Mouse (Mus musculus) liver, adult (tissue): ENCODE results near the gene Grin2c.

Experiments used
- GATA4 ChIP-seq: IDR thresholded peaks from 2 replicates; pipeline ENCODE4 v1.6.1; 2014; ENCODE audit warnings: mild to moderate bottlenecking, low read length; ENCODE audit not compliant: insufficient replicate concordance

The Grin2c gene

DNA sequence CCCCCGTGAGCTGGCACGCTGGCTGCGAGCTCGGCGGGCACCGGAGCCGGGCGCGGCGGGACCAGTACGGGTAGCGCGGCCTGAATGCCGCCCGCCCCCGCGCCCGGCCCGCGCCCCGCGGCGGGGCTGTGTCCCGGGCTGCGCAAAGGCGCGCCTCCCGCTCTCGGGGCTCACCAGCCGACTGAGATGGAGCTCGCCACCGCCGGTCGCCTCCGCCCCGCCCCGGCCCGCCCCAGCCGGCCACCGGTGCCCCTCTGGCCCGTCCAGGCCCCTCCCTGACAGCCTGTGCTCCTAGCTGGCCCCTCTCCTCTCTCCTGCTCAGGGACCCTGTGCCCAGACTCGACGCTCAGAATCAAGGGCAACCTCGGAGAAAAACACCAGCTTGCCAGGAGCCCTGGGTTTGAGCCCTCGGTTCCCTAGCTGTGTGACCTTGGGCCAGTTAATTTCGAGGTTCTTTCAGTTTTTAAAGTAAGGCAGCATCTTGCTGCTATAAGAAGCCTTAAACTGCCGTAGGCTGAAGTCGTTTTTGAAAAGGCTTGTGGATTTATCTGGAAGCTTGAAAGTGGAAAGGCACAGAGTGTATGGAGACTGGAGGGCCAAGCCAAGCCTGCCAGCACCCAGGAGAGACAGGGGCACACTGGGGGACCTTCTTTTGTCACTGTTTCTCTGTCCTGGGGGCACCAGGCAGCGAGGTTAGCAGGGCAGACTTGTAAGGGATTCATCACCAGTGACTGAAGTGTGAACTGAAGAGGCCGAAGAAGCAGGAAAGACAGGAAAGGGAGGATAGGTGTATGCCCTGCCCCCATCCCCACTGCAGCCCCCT, at the start of gene Grin2c:
Gene Grin2c, minus strand, starts transcription at position 183 of the 823 bp plus-strand sequence.
- no peak for TF ChIP-seq GATA4

DNA sequence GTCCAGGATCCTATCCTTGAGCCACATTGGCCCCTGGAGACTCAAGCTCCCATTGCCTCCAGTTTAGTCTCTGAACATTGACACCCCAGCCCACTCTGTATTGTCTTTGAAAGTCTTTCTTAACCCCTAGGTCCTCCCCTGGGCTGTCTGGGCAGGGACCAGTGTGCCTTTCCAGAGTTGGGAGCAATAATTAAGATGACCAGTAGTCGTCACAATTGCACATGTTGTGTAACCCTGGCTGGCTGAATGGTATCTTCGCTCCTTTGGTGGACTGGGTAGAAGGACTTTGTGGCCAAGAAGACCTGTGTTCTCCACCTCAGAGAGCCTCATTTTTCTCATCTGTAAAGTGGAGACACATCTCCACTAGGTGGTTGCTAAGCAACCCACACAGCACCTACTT, 47.2 kb upstream of the Grin2c start:
- no peak for TF ChIP-seq GATA4

DNA sequence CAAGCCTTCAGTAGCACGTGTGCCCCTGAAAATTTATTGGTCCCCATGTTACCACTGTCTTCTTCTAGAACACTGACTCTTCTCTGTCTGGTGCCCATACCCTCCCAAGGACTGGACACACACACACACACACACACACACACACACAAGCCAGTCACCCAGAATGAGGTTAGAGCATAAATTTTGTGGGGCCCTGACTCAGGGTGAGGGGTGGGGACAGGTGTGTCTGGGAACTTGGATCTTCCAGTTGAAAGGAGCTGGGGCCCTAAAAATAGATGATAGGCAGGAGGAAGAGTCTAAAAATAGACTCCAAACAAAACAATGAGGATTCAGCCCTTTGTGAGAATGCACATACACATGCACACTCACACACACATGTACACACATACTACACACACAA, 41.7 kb upstream of the Grin2c start:
- TF ChIP-seq GATA4: no peak

DNA sequence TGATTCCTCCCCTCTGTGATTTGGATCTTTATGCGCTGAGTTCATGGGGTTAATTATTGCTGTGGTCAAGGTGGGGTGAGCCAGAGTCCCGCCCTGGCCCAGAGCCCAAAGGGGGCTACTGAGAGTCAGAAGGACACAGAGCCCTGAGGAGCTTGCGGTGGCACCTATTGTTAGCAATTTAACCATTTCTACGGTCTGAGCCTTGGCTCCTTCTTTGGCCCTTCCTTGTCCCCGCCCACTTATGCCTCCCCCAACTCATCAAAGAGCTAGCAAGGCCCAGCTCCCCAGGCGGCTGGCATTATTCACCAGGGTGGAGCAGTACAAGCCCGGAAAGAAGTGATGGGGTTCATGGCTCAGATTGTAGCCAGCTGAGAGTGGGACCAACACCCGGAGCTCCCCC, 39.8 kb upstream of the Grin2c start, which contains the start of gene Otop2:
Gene Otop2, plus strand, starts transcription at position 301 of the 400 bp plus-strand sequence.
- no peak for TF ChIP-seq GATA4

DNA sequence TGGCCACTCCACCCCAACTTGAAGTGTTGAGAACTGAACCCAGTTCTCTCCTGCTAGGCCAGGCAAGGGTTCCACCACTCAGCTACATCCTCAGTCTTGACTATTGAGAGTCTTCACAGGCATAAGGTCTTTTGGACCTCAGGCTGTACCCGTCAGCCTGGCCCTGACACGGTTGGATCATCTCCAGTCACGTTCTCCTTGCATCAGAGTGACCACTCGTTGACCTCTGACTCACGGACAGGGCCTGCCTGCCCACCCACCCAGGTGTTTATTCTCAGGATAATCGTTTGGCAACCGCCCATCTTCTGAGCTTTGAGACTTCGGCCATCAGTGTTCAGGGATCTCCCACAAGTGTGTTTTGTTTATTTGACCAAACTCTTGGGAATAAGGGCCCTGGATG, 36.1 kb upstream of the Grin2c start:
- TF ChIP-seq GATA4: no peak

DNA sequence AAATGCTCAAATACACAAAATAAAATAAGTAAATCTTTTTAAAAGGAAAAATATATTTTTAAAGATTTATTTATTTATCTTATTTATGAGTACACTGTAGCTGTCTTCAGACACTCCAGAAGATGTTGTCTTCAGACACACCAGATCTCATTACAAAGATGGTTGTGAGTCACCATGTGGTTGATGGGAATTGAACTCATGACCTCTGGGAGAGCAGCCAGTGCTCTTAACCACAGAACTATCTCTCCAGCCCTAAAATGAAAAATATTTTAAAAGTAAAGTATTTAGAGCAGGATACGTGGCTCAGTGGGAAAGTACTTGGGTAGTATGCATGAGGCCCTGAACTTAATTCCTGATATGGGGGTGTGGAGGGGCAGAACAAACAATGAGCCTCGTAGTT, 34.3 kb upstream of the Grin2c start:
- no peak for TF ChIP-seq GATA4

DNA sequence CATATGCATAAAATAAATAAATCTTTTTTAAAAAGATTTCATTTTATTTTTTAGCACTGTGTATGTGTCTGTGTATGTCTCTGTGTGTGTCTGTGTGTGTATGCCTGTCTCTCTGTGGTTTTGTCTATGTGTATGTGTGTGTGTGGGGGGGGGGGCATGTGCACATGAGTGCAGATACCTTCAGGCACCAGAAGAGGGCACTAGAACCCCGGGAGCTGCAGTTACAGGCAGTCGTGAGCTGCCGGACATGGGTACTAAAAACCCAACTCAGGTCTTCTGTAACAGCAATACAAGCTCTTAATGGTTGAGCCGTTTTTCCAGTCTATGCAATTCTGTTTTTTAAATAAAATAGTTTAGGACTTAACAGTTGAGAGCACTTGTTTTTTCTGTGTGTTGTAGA, 33.7 kb upstream of the Grin2c start:
- TF ChIP-seq GATA4: no peak

DNA sequence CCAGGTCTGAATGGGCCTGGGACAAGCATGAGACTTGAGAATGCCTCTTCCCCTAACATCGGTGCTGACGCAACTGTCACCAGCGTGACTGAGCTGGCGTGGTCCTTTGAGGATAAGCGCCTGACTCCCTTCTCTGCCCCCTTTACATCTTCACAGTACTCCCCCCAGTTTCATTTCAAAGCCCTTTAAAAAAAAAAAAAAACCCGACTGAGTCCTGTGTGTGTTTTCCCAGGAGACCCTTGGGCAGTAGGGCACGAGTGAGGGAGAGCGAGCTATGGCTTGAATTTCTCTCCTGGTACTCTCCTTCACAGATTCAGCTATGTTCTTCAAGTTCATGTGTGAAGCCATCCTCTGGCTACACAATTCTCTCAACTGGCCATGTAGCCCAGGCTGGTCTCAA, 31.1 kb upstream of the Grin2c start:
- TF ChIP-seq GATA4: no peak

DNA sequence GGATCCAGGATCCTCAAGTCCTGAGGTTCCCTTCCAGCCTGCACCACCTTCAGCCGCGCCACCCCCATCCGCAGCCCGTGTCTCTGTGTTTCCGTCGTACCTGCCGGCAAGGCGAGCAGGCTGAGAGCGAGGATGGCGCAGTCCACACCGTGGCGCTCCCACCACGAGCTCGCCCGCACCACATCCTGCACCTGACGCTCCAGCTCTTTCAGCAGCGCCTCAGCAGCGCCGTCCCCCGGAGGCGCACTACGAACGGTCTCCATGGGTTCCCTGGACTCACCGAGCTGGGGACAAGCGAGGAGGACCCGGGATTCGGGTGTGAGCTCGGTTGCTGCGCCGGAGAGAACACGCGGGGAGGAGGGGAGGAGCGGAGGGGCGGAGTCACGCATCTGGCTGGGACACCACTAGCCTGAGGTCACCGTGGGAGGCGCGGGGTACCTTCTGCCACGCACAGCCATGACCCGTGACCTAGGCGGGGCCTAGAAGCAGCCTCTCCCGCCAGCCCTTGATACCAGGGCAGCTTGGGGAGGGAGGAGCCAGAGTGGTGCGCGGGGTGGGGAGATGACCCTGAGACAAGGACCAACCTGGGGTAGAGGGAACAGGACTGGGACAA, 30.3 kb upstream of the Grin2c start, which contains the start of gene Fads6:
Gene Fads6, minus strand, starts transcription at position 450 of the 613 bp plus-strand sequence.
- no peak for TF ChIP-seq GATA4

DNA sequence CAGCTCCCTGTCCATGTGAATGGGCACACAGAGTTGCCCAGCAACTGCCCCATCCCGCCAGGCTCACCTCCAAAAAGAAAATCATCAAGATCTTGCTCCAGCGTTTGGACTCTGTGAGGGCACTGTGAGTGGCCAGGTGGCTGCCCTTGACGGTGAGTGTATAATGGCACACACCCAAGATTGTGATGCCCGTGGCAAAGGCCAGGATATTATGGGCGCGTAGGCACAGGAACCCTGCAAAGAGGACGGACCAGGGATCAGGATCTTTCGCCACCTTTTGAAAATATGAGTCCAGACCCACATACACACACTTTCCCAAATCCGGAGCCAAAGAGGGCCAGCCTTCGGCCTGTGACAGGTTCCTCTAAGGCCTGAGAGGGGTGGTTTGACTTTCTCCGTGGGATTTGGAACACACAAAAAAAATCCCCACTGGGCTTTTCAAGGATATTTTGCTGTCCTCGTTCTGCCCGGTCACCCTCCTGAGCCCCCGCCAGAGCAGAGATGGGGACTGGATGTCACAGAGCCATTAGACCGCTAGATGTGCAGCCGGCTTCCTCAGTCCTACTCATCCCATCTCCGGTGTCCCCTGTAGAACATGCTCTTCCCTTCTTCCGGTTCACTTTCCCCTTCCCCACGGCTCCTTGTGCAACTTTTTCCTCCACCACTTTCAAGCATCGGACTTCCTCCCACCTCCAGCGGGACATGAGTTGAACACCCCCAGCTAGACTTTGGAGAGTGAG, 29.6 kb upstream of the Grin2c start:
- no peak for TF ChIP-seq GATA4

DNA sequence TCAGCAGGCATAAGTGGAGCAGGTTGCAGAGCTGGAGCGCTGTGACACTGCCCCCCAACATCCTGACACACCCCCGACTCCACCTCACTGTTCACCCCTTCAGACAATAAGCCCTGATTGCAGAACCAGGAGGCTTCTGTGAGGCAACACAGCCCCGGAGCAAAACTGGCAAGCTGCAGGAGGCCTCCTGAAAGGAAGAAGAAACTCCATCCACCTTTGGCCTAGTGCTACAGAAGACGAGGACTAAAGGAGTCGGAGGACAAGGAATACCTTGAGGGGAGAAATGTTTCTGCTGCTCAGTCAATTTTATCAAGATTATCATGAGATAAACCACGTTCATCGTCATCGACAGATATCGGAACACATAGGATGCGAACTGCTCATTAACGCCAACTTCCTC, 28.9 kb upstream of the Grin2c start:
- no peak for TF ChIP-seq GATA4

DNA sequence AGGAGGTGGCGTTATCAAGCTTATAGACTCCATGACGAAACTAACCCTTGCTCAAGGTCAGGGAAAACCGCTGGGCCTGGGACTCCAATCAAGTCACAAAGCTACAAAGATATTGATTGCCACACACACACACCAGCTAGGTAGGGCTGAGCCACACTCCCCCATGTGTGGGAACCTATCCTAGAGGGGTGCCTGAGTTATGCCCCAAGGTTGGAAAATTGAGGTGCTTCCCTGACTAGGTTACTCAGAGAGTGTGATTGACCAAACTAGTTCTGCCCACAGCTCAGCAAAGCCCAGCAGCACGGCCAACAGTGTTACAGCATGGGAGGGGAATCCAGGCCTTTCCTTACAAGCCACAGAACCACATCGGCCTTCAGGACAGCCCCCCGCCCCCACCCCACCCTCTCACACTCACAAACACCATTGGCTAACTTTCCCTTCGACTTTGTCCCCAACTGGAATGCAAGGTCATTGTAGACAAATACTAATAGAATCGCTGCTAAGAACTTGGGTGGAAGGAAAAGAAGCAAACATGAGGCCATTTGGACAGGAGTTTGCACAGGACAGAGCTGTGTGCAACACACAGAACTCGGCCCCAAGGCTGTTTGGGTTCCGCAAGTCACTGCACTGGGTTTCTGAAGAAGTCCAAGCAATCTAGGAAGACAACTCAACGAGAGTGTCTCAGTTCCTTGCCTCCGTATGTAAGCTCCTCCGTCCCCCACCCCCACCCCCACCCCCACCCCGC, 25.8 kb upstream of the Grin2c start:
- TF ChIP-seq GATA4: no peak

DNA sequence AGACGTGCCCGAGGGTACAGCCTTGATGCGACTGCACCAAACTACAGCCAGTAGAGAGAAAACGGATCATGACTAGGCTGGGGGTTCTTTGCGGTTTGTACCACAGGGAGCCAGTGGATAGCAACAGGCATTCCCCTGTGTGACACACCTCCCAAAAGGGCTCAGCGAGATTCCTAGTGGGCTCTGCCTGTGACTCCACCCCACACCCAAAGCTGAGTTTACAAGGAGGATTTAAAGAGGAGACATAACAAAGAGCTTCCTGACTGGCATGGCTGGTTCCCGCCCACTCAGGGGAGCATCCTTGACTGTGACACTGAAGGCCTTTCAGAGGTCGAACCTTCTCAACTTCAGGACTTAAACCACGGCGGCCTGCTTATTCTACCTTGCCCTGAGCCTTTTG, 24.5 kb upstream of the Grin2c start:
- TF ChIP-seq GATA4: no peak

DNA sequence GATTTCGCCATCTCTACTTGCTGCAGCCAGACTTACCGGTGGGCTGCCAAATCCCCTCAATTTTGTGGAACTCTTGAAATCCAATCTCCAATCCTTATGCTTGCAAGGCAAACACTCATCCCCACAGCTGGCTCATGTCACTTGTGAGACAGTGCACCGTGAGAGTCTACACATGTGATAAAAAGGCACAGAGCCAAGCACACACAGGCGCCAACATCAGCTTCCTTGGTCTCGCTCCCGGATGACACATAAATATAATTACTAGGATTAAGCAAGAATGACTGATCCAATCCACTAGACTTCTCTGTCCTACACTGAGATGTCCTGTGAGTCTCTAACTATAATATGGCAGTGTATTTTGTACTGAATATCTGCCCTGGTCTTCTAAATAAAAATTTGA, 23.9 kb upstream of the Grin2c start:
- TF ChIP-seq GATA4: no peak

DNA sequence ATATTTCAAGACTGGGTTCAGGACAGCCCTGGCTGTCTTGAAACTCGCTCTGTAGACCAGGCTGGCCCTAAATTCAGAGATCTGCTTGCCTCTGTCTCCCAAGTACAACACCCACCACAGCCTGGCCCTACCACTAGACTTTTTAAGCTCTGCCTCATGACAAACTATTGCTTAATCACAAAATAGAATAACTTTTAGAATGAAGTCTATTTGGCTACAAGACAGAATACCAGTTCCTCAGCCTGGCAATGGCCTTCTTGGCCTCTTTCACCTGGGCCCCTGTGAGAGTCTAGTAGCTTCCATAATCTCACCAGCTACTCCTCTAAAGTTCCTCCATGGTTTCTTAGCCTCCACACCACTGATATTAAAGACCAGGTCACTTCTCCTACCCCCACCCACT, 23.3 kb upstream of the Grin2c start:
- no peak for TF ChIP-seq GATA4
